Mouse (Mus musculus) 3134 (cell line): Measurements from ENCODE around the gene Nsmce4a.
A peak's percentile ranks its signal among the peaks of the same experiment; 100 is the strongest.
"Not testable (repeated sequence)": the region's sequence is repeated elsewhere in the genome, so short reads cannot be mapped to it uniquely, and the experiment has no call there.

Experiments
- DNase-seq: peaks from one replicate; pipeline ENCODE4 v3.0.0-alpha.2; 2011; ENCODE audit warnings: low spot score; ENCODE audit not compliant: insufficient read length; ENCODE audit errors: extremely low read depth

Nsmce4a gene

DNA sequence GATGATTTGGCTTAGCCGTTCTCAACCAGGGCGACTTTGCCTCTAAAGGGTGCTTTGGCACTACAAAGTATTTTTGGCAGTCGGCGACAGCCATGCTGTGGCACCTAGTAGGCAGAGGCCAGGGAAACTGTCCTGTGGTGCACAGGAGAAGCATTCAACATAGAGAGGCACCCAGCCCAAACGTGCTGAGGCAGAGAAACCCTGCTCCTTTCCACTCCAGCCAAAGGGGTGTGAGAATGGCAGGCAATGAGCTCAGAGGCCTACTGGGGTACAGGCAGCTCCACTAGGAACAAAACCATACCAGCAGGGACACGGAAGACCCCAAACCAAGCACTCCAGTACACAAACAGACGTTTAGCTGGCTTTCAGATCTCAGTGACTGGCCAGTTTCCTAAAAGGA is 32.7 kb downstream of the Nsmce4a start:
- no peak for DNase-seq

DNA sequence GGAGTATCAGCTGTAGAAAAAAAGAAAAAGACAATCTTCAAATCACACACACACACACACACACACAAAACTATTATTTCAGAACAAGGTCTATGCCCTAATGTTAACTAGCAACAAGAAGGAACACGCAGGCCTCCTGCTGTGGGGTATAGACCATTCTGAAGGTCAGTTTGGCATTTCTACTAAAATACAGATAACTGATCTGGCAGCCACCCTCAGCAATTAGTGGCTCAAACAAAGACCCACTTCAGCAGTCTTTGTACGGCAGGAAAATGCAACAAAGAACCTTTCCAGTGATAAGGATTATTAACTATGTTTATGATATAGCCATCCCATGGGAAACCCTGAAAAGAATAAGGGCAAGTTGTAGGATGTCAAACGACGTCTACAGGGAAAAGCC is 35.9 kb downstream of the Nsmce4a start:
- DNase-seq = no peak

DNA sequence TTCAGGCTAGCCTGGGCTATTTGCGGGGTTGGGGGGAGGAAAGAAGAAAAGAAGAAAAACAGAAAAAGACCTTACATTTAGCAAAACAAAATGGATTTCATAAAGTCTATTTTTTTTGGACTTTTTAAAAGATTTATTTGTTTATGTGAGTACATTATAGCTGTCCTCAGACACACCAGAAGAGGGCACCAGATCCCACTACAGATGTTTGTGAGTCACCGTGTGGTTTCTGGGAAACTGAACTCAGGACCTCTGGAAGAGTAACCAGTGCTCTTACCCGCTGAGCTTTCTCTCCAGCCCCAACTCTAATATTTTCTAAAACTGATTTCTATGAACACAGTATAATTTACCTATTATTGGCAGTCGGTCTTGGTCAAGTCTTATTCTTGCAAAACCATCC is 37.7 kb downstream of the Nsmce4a start:
- peak; percentile 25 for DNase-seq

DNA sequence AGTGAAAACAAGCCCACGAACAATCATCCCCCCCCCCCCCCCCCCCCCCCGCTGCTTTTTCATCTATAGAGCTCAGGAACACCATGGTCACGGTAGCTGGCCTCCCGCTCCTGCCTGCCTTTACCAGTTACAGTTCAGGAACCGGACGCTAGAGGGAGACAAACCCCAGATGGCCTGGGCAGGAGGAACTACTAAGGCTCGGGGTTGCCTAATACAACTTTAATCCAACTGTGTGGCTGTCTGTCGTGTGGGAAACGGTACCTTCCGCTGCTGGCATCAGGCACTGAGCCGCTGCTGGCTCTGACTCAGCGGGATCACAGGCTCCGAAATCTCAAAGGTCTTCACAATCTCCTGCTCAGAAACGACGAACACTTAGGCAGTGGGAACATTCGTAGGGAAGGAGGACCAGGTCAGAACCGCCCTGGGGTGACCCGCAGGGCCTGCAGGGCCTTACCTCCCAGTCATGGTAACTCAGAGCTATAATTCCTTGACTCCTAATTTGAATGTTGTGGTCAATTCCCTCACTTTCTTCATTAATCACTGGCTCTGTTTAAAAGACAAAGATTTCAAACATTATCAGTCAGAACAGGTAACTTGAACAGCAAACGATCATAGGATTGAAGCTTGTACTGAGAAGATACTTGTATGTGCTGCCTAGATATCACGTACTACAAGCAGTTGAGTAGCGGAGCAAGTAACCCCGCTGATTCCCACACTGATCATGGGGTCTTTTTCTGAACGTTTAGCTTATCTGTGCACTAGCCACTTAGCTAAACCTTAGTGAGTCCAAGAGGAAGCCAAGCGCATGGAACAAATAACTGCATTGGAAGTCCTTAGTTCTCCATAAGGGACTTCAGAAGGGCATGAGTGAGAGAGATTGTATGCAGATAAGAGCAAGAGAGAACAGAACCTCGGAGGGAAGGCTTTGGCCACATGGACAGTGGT is 39.3 kb downstream of the Nsmce4a start:
- DNase-seq = peak; percentile 76

DNA sequence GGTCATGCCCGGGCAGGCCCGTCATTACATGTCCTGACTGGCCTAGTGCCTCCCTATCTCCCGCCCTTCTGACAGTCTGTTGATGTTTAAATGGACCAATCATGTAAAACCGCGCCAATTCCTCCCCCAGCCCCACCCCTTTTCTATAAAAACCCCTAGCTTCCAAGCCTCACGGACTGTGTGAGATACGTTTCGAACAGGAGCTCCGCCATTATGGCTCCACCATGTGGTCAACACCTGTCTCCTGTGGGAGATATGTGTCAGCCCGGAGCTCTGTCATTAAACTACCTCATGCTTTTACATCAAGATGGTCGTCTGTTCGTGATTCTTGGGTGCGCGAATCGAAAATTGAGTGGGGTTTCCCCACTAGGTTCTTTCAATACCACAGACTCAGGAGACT is 41.8 kb downstream of the Nsmce4a start:
- not testable (repeated sequence) for DNase-seq

DNA sequence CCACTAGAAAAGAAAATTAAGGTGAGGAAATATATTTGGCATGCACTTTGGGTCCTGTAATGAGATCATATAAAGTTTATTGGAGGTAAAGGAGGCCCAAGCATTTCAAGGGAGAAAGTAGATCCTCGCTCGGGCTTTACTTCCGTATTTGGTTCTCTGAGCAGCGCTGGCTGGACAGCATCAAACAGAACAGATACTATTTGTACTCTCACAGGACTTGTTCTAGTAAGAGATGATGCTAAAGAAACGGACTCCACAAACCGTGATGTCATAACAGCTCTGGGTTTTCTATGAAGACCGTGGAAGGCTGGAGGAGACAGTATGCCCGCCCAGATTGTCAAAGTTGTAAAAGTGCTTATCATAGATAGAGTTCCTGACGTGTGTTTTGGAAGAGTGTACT is 45.6 kb downstream of the Nsmce4a start:
- DNase-seq = no peak

DNA sequence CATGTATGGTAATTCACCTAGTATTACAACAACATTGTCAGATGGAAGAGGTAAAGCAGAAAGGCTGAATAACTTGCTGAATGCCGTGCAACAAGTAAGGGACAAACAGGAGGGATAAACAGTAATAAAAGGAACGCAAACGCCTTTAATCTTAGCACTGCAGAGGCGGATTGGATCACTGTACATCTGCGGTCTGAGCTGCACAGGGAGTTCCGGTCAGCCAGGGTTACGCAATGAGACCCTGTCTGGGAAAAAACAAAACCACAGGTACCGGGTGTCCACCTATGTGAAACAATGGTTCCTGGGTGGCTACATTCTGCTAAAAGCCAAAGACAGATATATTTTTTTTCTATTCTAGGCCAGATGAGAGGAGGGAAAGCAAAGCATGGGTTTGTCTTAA is 49.5 kb downstream of the Nsmce4a start:
- no peak for DNase-seq

DNA sequence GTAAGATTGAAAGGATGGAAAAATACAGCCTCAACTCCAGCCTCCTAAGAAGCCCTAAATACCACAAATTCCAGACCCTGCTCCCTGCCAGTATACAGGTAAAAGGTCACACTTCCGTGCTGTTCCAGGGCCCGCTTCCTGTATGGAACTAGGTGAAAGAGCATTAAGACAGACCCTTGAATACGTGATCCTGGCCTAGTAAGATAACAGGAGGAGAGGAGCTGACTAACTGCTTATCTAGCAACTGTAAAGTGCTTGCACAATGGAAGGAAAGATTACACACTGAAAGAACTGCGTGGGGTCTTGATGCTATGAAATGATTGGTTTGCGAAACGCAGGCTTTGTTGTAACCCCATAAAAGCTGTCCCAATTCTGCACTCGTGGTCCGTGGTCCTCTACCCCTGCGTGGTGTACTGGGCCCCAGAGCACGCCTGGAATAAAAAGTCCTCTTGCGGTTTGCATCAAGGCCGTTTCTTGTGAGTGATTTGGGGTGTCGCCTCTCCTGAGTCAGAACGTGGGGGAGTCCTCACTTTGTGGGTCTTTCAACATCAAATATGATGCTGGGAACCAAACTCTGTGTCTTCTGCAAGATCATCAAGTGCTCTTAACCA is 52.0 kb downstream of the Nsmce4a start:
- no peak for DNase-seq

DNA sequence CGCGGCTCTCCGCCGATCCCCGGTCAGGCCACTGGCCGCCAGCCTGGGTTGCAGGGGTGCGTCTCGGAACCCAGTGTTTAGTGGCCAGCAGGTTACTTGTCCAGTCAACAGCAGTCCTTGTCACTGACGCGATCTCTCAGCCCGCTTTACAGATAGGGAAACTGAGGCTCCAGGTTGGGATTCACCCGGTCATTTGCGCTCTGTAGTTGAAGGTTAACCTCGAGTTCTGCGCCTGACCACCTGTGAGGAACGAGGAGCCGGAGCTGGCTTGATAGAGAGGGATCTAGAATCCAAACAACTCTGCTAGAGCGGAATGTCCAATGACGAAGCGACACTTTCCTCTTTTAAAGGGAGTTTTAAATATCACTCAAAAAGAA is 52.9 kb downstream of the Nsmce4a start, which contains the start of gene Ate1:
Gene Ate1, minus strand, starts transcription at position 321 of the 377 bp plus-strand sequence.
- DNase-seq = no peak

DNA sequence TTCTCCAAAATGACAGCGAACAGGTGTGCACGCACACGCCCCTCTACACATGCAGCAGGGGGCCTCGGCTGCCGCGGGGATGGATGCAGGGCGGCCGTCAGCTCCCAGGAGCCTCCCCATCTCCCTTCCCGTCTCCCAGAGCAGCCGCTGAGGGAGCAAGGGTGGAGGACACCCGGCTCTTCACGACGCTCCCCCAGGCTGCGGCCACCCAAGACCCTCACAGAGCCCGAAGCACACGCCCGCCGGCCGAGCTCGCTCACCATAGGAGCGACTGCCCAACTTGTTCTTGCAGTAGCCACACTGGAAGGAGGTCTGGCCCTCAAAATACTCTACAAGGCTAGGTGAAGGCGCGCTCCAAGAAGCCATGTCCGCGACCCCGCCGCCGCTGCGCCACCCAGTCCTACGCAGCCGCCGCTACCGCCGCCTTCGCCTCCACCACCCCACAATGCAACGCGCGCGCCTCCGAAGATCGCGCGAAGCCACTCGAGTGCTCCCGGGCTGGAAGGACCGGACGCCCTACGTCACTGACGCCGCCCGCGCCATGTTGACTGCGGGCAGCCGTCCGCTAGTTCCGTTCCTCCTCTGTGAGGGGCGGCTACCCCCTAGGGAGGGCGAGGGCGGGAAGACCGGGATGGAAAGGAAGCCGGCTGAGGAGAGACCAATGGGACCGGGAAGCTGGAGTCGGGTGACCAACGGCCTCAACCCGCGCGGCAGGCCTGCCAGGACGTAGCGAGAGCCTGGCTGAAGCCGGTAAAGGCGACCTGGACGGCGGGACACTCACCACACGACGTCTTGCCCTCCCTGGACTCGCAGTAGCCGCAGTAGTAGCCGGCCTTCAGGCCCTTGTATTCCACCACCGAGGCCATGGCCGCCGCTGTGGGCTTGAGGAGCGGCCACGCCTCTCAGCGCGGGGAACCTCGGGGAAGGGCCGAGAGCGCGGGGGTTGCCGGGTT is 53.5 kb downstream of the Nsmce4a start:
- peak; percentile 97 for DNase-seq

DNA sequence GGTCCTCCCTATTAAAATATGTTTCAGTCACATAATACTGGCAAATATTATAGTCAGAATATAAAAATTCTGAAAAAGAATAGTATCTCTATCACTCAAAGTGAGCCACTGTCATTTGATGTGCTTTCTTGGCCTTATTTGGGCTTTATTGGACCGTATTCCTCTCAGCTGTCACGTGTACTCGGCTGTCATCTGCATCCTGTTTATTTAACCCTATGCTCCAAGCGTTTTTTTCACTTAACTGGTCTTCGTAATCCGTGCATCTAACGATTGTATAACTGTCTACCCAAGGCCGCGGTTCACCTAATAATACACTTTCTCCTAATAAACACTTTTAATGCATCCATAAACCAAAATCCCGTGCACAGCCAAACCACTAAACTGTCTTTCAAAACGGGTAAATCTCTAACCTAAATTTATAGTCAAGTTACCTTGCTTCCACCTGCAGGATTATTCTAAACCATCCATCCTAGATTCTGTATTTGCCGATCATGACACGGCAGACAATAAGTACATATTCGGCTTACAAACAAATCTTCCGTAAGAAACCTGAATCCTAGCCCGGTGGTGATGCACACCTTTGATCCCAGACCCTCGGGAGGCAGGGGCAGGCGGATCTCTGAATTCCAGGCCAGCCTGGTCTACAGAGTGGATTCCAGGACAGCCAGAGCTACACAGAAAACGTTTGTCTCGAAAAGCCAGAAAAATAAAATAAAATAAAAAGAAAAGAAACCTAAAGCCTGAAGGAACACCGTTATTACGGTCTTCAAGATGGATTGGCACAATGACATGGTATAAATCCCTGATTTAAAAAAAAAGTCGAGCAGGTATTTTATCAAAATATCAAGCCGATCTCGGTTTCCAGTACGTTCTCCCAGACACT is 54.5 kb downstream of the Nsmce4a start:
- DNase-seq = no peak

DNA sequence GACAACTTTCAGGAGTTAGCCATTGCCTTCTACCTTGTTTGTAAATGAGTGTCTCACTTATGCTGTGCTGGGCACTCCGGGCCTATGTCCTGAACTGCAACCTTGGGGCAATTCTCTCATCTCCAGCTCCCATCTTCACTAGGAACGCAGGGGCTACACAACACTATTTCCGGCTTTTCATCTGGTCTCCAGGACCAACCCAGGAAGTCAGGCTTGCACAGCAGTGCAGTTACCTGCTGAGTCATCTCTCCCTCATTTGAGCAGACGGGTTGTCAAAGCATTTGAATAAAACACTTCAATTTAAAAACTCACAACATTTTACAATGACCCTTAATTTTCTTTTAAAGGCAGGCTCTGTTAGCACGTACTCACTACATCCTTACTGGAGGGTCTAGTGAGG is 62.7 kb downstream of the Nsmce4a start:
- no peak for DNase-seq

DNA sequence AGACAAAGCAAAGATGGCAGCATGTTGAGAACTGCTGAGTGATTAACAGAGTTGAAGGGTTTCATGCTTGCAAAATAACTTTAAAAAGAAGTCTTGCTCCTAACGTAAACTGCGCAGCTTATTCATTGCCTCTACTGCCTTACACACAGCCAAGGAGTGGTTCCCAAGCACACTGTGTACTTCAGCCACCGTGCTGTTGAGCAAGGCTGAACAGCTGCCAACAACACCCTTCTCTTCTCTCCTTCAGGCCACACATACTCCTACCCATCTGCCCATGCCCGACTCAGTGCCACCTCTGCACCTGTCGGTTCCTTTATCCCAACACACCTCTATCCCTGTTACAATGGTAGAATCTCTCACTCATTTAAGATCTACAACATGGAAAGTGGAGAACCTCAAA is 69.9 kb downstream of the Nsmce4a start:
- DNase-seq = no peak

DNA sequence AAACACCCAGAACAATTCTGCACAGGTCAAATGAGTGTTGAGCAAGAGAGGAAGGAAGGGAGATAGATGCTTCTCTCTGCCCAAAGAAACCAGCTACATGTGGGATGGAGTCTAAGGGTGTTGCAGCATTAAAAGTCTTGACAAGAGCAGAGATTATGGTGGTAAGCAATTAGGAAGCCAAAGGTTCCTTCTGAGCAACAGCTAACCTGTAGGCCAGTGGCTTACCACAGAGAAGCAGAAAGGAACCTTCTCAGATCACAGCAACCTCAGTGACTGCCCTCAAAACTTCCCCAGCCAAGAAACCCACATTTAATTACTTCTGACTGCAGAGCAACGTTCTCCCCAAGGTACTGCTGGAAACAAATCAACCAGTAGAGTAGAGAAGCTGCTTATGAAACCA is 71.4 kb downstream of the Nsmce4a start:
- DNase-seq = no peak

DNA sequence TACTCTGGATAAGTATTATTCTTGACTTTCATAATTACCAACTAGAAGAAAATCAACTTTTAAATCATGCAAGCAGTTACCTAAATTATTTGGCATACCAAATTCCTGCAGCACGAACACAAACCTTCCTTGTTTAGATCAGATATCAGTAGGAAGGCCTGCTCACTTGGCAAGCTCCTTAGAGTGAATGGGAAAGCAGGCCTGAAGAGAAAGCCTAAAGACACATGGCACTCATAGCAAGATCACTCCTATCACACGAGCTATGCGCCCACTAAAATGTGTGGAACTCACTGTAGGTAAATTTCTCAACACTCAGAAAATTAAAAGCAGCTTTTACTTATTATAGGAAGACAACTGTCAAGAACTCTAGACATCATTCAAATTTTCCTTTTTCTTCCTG is 79.6 kb downstream of the Nsmce4a start:
- DNase-seq = no peak

DNA sequence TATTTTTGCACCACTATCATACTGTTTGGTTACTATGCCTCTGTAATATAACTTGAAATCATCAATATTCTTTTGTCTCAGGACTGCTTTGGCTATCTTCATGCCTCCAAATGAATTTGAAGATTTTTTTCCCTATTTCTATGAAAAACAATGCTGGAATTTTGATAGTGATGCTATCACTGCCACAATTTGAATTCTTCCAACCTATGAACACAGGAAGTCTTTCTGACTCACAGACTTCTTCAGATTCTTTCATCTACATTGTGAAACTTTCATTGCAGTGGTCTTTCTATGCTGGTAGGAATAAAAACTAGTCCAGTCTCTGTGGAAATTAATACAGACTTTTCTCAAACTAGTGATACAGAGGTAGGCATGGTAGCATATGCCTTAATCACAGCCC is 80.9 kb downstream of the Nsmce4a start:
- DNase-seq = no peak
